Mouse (Mus musculus): ENCODE results near the gene 9530003J23Rik. TPM values are rescaled to one million over a fixed set of nuclear protein-coding genes. Genes with fewer than 3 reads are reported as not detected.
"Not testable (repeated sequence)": the region's sequence is repeated elsewhere in the genome, so short reads cannot be mapped to it uniquely, and the experiment has no call there.

The 9530003J23Rik gene
- polyA plus RNA-seq (2012; fragmentation: generic; extraction: Trizol), result not detected

DNA sequence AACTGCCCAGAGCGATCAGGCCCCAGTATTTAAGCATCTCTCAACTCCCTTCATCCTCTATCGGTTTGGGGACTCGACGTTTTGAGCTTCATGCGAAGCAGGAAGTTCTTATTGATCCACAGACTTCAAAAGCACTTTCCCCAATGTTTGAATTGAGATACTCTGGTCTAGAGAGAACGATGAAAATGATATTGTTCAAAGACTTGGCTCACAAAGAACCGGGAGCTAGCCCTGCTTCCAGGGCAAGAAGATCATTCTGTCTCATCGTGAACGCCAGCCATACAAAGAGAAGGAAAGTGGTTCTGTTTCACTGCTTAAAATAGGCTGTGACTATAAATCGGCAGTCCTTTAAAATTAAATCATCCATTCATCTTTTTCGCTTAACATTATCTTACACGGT lies at the start of gene 9530003J23Rik:
Gene 9530003J23Rik (minus strand): TSS at position 101 of the 400 bp plus-strand sequence.
- Histone ChIP-seq H3K79me2 (ENCODE audit: control insufficient read depth, insufficient read depth) (no peaks in the 10 kb centered on the region), H3K36me3 (ENCODE audit: control insufficient read depth, insufficient read depth) (no peaks in the 10 kb centered on the region), H3K27me3 (ENCODE audit: control insufficient read depth, insufficient read depth, insufficient read length) (peaks cover 33% of the 10 kb centered on the region), H3K4me3 (no peak within 1 kb of the TSS), H3ac (ENCODE audit: control insufficient read depth, insufficient read length) (no peak within 1 kb of the TSS), H3K4me2 (ENCODE audit: low read depth) (no peak within 1 kb of the TSS)
- no peak for TF ChIP-seq REST (IDR thresholded peaks at IDR 0.05; ENCODE audit: insufficient read depth, insufficient read length)
- no peak for TF ChIP-seq USF1 (IDR thresholded peaks at IDR 0.05; ENCODE audit: low read depth)
- TF ChIP-seq MAX (IDR thresholded peaks at IDR 0.05; ENCODE audit: low read depth), result no peak
- TF ChIP-seq TCF12 (IDR thresholded peaks at IDR 0.05; ENCODE audit: insufficient read depth, poor library complexity, severe bottlenecking), result no peak
- TF ChIP-seq MYOD1 (IDR thresholded peaks at IDR 0.05; ENCODE audit: control insufficient read depth in 1 of 3, insufficient read length in 2 of 3, low read depth in 2 of 3), result no peak
- TF ChIP-seq POLR2A (IDR thresholded peaks at IDR 0.05; ENCODE audit: insufficient read length, low read depth), result no peak
- TF ChIP-seq TCF3 (IDR thresholded peaks at IDR 0.05; ENCODE audit: insufficient read length, low read depth), result no peak
- TF ChIP-seq POLR2AphosphoS2 (IDR thresholded peaks at IDR 0.05; ENCODE audit: insufficient read length, low read depth), result no peak

DNA sequence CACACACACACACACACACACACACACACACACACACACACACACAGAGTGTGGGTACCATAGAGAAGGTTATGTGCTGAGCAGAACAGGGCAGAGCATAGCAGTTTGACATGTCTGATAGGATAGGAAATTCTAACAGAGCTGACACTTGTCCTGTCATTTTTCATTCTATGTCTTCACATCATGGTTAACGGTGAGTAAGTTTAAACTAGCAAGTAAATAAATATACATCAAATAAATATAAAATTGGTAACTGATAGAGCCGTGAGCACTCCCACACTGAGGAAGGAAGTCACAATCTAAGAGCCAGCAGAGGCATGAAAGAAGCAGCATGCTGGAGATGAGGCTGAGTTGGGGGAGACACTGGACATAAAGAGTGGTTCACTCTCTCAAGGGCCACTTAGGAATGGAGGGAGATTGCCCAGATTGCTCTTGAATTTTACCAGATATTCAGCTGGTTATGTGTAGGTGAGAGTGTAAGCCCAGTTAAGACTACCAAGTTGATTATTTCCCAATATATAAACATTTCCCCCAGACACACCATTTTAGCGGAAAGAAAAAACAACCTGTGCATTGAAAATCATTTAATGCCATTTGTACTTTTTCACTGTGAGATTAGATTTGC lies 48.8 kb upstream of the 9530003J23Rik start:
- no peak overlapping the region for H3K4me2 ChIP-seq (ENCODE audit: low read depth)
- TF ChIP-seq MAX (IDR thresholded peaks at IDR 0.05; ENCODE audit: low read depth) (no peak), USF1 (IDR thresholded peaks at IDR 0.05; ENCODE audit: low read depth) (no peak), SRF (IDR thresholded peaks at IDR 0.05; ENCODE audit: control insufficient read depth, insufficient read length, low read depth) (no peak), REST (IDR thresholded peaks at IDR 0.05; ENCODE audit: insufficient read depth, insufficient read length) (no peak), MYOG (IDR thresholded peaks at IDR 0.05; ENCODE audit: control insufficient read depth in 1 of 3, insufficient read depth in 1 of 3, insufficient read length in 2 of 3, low read depth in 2 of 3) (no peak), TCF3 (IDR thresholded peaks at IDR 0.05; ENCODE audit: insufficient read length, low read depth) (no peak)
- peaks cover 37% of the 10 kb centered on the region for H3K27me3 ChIP-seq (ENCODE audit: control insufficient read depth, insufficient read depth, insufficient read length)
- no peaks in the 10 kb centered on the region for H3K36me3 ChIP-seq (ENCODE audit: control insufficient read depth, insufficient read depth)
- no peak overlapping the region for H3K4me3 ChIP-seq
- no peak overlapping the region for H3ac ChIP-seq (ENCODE audit: control insufficient read depth, insufficient read length)
- H3K79me2 ChIP-seq (ENCODE audit: control insufficient read depth, insufficient read depth), result no peaks in the 10 kb centered on the region

GRCm38 (mm10) chr10:117286366-117286970 lies 48.0 kb upstream of the 9530003J23Rik start:
- Histone ChIP-seq H3K79me2 (ENCODE audit: control insufficient read depth, insufficient read depth) (no peaks in the 10 kb centered on the region), H3K4me3 (no peak overlapping the region), H3K36me3 (ENCODE audit: control insufficient read depth, insufficient read depth) (no peaks in the 10 kb centered on the region), H3K27me3 (ENCODE audit: control insufficient read depth, insufficient read depth, insufficient read length) (peaks cover 31% of the 10 kb centered on the region), H3K4me2 (ENCODE audit: low read depth) (no peak overlapping the region), H3ac (ENCODE audit: control insufficient read depth, insufficient read length) (no peak overlapping the region)
- no peak for TF ChIP-seq SRF (IDR thresholded peaks at IDR 0.05; ENCODE audit: control insufficient read depth, insufficient read length, low read depth)
- no peak for TF ChIP-seq REST (IDR thresholded peaks at IDR 0.05; ENCODE audit: insufficient read depth, insufficient read length)
- TF ChIP-seq CEBPB (IDR thresholded peaks at IDR 0.05; ENCODE audit: insufficient read depth, poor library complexity, severe bottlenecking), result no peak
- TF ChIP-seq MAX (IDR thresholded peaks at IDR 0.05; ENCODE audit: low read depth), result no peak
- TF ChIP-seq TCF12 (IDR thresholded peaks at IDR 0.05; ENCODE audit: insufficient read depth, poor library complexity, severe bottlenecking), result no peak
- TF ChIP-seq POLR2AphosphoS2 (IDR thresholded peaks at IDR 0.05; ENCODE audit: insufficient read length, low read depth), result no peak
- no peak for TF ChIP-seq MYOD1 (IDR thresholded peaks at IDR 0.05; ENCODE audit: control insufficient read depth in 1 of 3, insufficient read length in 2 of 3, low read depth in 2 of 3)
- no peak for TF ChIP-seq E2F4 (IDR thresholded peaks at IDR 0.05; ENCODE audit: insufficient read depth)
- TF ChIP-seq USF1 (IDR thresholded peaks at IDR 0.05; ENCODE audit: low read depth), result no peak
- no peak for TF ChIP-seq TCF3 (IDR thresholded peaks at IDR 0.05; ENCODE audit: insufficient read length, low read depth)
- no peak for TF ChIP-seq MYOG (IDR thresholded peaks at IDR 0.05; ENCODE audit: control insufficient read depth in 1 of 3, insufficient read depth in 1 of 3, insufficient read length in 2 of 3, low read depth in 2 of 3)
- no peak for TF ChIP-seq POLR2A (IDR thresholded peaks at IDR 0.05; ENCODE audit: insufficient read length, low read depth)

- not testable (repeated sequence) for H3K79me2 ChIP-seq (ENCODE audit: control insufficient read depth, insufficient read depth)
- peaks cover 31% of the 10 kb centered on the region for H3K27me3 ChIP-seq (ENCODE audit: control insufficient read depth, insufficient read depth, insufficient read length)
Observed at GRCm38 (mm10) chr10:117285584-117285983, 47.1 kb upstream of the 9530003J23Rik start.

GRCm38 (mm10) chr10:117284578-117285520 lies 46.3 kb upstream of the 9530003J23Rik start:
- H3K36me3 ChIP-seq (ENCODE audit: control insufficient read depth, insufficient read depth), result no peaks in the 10 kb centered on the region
- H3K79me2 ChIP-seq (ENCODE audit: control insufficient read depth, insufficient read depth), result no peaks in the 10 kb centered on the region
- H3K4me2 ChIP-seq (ENCODE audit: low read depth), result no peak overlapping the region
- H3K27me3 ChIP-seq (ENCODE audit: control insufficient read depth, insufficient read depth, insufficient read length), result peaks cover 35% of the 10 kb centered on the region
- TF ChIP-seq TCF3 (IDR thresholded peaks at IDR 0.05; ENCODE audit: insufficient read length, low read depth) (no peak), MAX (IDR thresholded peaks at IDR 0.05; ENCODE audit: low read depth) (no peak), TCF12 (IDR thresholded peaks at IDR 0.05; ENCODE audit: insufficient read depth, poor library complexity, severe bottlenecking) (no peak)
- no peak overlapping the region for H3ac ChIP-seq (ENCODE audit: control insufficient read depth, insufficient read length)
- no peak overlapping the region for H3K4me3 ChIP-seq

More at GRCm38 (mm10) chr10:117285584-117285983, 47.1 kb upstream of the 9530003J23Rik start:
- H3K36me3 ChIP-seq (ENCODE audit: control insufficient read depth, insufficient read depth); H3K4me3 ChIP-seq; H3ac ChIP-seq (ENCODE audit: control insufficient read depth, insufficient read length); H3K4me2 ChIP-seq (ENCODE audit: low read depth): not testable (repeated sequence)

All from myocyte (in vitro differentiated cells).